ENCODE assay signal across 8 mouse cellular contexts in the genomic region with DNA sequence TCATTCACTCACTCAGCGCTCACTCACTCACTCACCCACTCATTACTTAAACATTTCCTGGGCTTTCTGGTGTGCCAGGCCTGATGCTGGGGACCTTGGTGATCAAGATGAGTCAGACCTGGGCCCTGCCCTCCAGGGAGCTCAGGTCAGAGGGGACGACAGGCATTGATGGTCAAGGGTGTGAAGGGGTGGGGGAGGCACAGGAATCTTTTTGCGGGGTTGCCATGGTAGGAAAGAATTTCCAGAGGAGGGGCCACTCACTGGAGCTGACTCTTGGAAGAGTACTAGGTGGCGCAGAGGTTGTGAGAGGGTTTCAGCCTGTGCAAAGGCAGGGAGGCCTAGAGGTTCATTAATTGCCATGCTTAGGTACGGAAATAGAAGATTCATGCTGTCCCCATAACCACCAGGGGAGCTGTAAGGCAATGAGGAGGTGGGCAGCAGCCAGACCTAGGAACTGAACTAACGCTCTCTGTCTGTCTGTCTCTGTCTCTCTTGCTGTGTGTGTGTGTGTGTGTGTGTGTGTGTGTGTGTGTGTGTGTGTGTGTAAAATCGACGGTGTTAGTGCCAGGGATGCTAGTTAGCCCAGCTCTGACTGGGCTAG. TPM values are rescaled to one million over a fixed set of nuclear protein-coding genes. Genes with fewer than 3 reads are reported as not detected.
DNase-seq lines count a peak whose midpoint lies in the region; ATAC-seq lines count a peak whose summit lies in the region.

No protein-coding gene starts in this region.

- H3K9me3 ChIP-seq in heart, embryonic 11.5 days (replicated peaks; ENCODE audit: control insufficient read depth, low read length) = no peaks in the 10 kb centered on the region
- no peaks in the 10 kb centered on the region for H3K9me3 ChIP-seq in heart, embryonic 16.5 days (replicated peaks; ENCODE audit: control insufficient read depth, low read length)
- H3K9me3 ChIP-seq in midbrain, embryonic 12.5 days = no peaks in the 10 kb centered on the region

- ATAC-seq in heart, embryonic 11.5 days (replicated peaks; ENCODE audit: insufficient number of reproducible peaks, low FRiP score, low TSS enrichment) = no peak
- no peak for ATAC-seq in heart, embryonic 16.5 days (replicated peaks; ENCODE audit: extremely low read depth, insufficient read depth, low FRiP score)
- no peak for ATAC-seq in midbrain, embryonic 12.5 days (ENCODE audit: low FRiP score, low read depth)
- ATAC-seq in erythroid progenitor cell, adult 5-6 weeks (replicated peaks; ENCODE audit: low FRiP score, poor library complexity, severe bottlenecking) = no peak

- H3K9ac ChIP-seq in heart, embryonic 11.5 days (ENCODE audit: low read depth, low read length) = peak overlapping the region; percentile 2; the same call in 1 of the 2 replicates
- peak overlapping the region; percentile 62 for H3K9ac ChIP-seq in heart, embryonic 16.5 days (ENCODE audit: low read length)
- no peak overlapping the region for H3K9ac ChIP-seq in midbrain, embryonic 12.5 days (replicated peaks)

- H3K4me3 ChIP-seq in heart, embryonic 11.5 days (ENCODE audit: low read depth, low read length) = peak overlapping the region; percentile 35
- peak overlapping the region; percentile 54 for H3K4me3 ChIP-seq in heart, embryonic 16.5 days (ENCODE audit: low read length)
- H3K4me3 ChIP-seq in midbrain, embryonic 12.5 days = no peak overlapping the region

- H3K4me2 ChIP-seq in heart, embryonic 11.5 days = peak overlapping the region; percentile 57
- H3K4me2 ChIP-seq in heart, embryonic 16.5 days (ENCODE audit: low read depth, low read length) = peak overlapping the region; percentile 62
- peak overlapping the region; percentile 45 for H3K4me2 ChIP-seq in midbrain, embryonic 12.5 days (replicated peaks)

- DNase-seq in heart, adult 9 months (ENCODE audit: low spot score in 2 of 2) = no peak
- DNase-seq in Muller cell, postnatal 12 days (ENCODE audit: inconsistent ontology term) = peak; percentile 78
- no peak for DNase-seq in urinary bladder, postnatal 14 days (ENCODE audit: low spot score)
- no peak for DNase-seq in layer of hippocampus, postnatal 25 days (ENCODE audit: extremely low spot score in 1 of 2, low spot score in 1 of 2)

- no peaks in the 10 kb centered on the region for H3K36me3 ChIP-seq in heart, embryonic 11.5 days (ENCODE audit: control insufficient read depth, insufficient read depth, low read length)
- H3K36me3 ChIP-seq in heart, embryonic 16.5 days (ENCODE audit: control insufficient read depth, insufficient read depth) = peaks cover 3% of the 10 kb centered on the region; the same call in 1 of the 2 replicates
- no peaks in the 10 kb centered on the region for H3K36me3 ChIP-seq in midbrain, embryonic 12.5 days

- 29% methylated on average over 8 of the region's 8 CpGs for WGBS in heart, embryonic 11.5 days (ENCODE audit: insufficient replicate concordance)
- 29% methylated on average over 8 of the region's 8 CpGs for WGBS in heart, embryonic 16.5 days
- WGBS in midbrain, embryonic 12.5 days = 49% methylated on average over 8 of the region's 8 CpGs

- H3K27ac ChIP-seq in heart, embryonic 11.5 days (ENCODE audit: low read depth, low read length) = no peak overlapping the region
- H3K27ac ChIP-seq in heart, embryonic 16.5 days (ENCODE audit: low read length) = 0 out of 2 replicates have a peak overlapping the region, but pooled peaks have one; percentile 4
- H3K27ac ChIP-seq in midbrain, embryonic 12.5 days (replicated peaks) = no peak overlapping the region

- peaks cover 3% of the 10 kb centered on the region; the same call in 1 of the 2 replicates for H3K27me3 ChIP-seq in heart, embryonic 11.5 days (ENCODE audit: control insufficient read depth, insufficient read depth, low read length)
- no peaks in the 10 kb centered on the region for H3K27me3 ChIP-seq in heart, embryonic 16.5 days (ENCODE audit: control insufficient read depth, insufficient read depth, low read length)
- peaks cover 22% of the 10 kb centered on the region for H3K27me3 ChIP-seq in midbrain, embryonic 12.5 days

- peaks cover 12% of the 10 kb centered on the region for H3K4me1 ChIP-seq in heart, embryonic 11.5 days (ENCODE audit: control insufficient read depth, insufficient read depth, low read length)
- peaks cover 25% of the 10 kb centered on the region for H3K4me1 ChIP-seq in heart, embryonic 16.5 days (ENCODE audit: control insufficient read depth, insufficient read depth, low read length)
- H3K4me1 ChIP-seq in midbrain, embryonic 12.5 days = peaks cover 20% of the 10 kb centered on the region

RNA-seq across cellular contexts. Expression of a gene that starts 7.7 kb away (rescaled TPM):
- polyA plus RNA-seq in heart, embryonic 11.5 days (2014; fragmentation: Nextera tagmentation; extraction: Ambion mirVana) = not detected in 2 replicates
- 0.74 and 0.87 TPM in 2 replicates for polyA plus RNA-seq in heart, embryonic 16.5 days (2015; fragmentation: Nextera tagmentation; extraction: Ambion mirVana)
- polyA plus RNA-seq in midbrain, embryonic 12.5 days (2016; fragmentation: Nextera tagmentation; extraction: Ambion mirVana) = not detected in 2 replicates
- total RNA-seq in layer of hippocampus, postnatal 25 days (2021) = not detected
- not detected in 2 replicates for total RNA-seq in erythroid progenitor cell, adult 5-6 weeks (2015; ENCODE audit: low replicate concordance)
- not detected in 2 replicates for total RNA-seq in erythroid progenitor cell, adult 5-6 weeks (2017; ENCODE audit: low replicate concordance)

RNA-seq across cellular contexts. Expression of a gene that starts 21.3 kb away (rescaled TPM):
- polyA plus RNA-seq in heart, embryonic 11.5 days (2014; fragmentation: Nextera tagmentation; extraction: Ambion mirVana) = 1.6 and 2.1 TPM in 2 replicates
- 8.3 and 8.6 TPM in 2 replicates for polyA plus RNA-seq in heart, embryonic 16.5 days (2015; fragmentation: Nextera tagmentation; extraction: Ambion mirVana)
- polyA plus RNA-seq in midbrain, embryonic 12.5 days (2016; fragmentation: Nextera tagmentation; extraction: Ambion mirVana) = 5.9 and 8.5 TPM in 2 replicates
- total RNA-seq in layer of hippocampus, postnatal 25 days (2021) = 1 to 10 TPM; 7.0 to 7.8 TPM
- 1.1 and 10.9 TPM in 2 replicates for total RNA-seq in erythroid progenitor cell, adult 5-6 weeks (2015; ENCODE audit: low replicate concordance)
- total RNA-seq in erythroid progenitor cell, adult 5-6 weeks (2017; ENCODE audit: low replicate concordance) = 0.23 and 13.1 TPM in 2 replicates

RNA-seq across cellular contexts. Expression of a gene that starts 35.5 kb away (rescaled TPM):
- polyA plus RNA-seq in heart, embryonic 11.5 days (2014; fragmentation: Nextera tagmentation; extraction: Ambion mirVana) = not detected in 2 replicates
- polyA plus RNA-seq in heart, embryonic 16.5 days (2015; fragmentation: Nextera tagmentation; extraction: Ambion mirVana) = 0.38 and 0.41 TPM in 2 replicates
- 0.65 and 0.75 TPM in 2 replicates for polyA plus RNA-seq in midbrain, embryonic 12.5 days (2016; fragmentation: Nextera tagmentation; extraction: Ambion mirVana)
- not detected for total RNA-seq in layer of hippocampus, postnatal 25 days (2021)
- total RNA-seq in erythroid progenitor cell, adult 5-6 weeks (2015; ENCODE audit: low replicate concordance) = not detected in 2 replicates
- total RNA-seq in erythroid progenitor cell, adult 5-6 weeks (2017; ENCODE audit: low replicate concordance) = not detected in 2 replicates
